8 mouse cellular contexts compared by ENCODE assay signal in the genomic region with DNA sequence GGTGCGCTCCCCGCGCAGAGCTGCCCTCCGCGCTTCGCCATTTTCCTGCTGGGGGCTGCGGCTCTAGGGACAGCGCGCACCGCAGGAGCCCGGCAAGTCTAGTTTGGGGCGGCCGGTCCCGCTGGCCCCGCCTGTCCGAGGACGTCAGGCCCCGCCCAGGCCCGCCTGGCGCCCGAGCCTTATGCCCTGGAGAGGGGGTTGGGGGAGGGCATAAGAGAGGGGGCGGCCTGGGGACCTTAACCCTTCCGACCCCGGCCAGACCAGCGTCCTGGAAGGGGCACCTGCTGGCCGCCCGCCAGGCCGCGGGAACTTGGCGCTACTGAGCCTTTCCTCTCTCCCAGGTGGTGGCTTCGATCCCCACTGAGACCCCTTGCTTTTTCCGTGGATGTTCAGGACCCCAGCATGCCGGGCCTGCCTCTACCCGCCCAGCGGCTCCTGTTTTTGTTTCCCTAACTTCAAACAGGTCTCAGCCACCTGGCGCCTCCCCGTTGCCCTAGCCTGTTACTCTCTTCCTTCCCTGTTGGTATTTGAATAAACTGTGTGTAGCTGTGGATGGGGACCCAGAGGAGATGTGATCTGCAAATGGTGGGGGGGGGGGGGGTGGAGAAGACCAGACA. TPM values are rescaled to one million over a fixed set of nuclear protein-coding genes. Genes with fewer than 3 reads are reported as not detected.
DNase-seq lines count a peak whose midpoint lies in the region; ATAC-seq lines count a peak whose summit lies in the region.

Lama5 (minus strand) TSS at position 98 of the 617 bp plus-strand sequence.

- H3K4me3 ChIP-seq in heart, embryonic 11.5 days (ENCODE audit: low read depth, low read length) = peak within 1 kb of the TSS; percentile 70
- H3K4me3 ChIP-seq in kidney, embryonic 14.5 days (ENCODE audit: low read length) = peak within 1 kb of the TSS; percentile 64
- H3K4me3 ChIP-seq in stomach, embryonic 15.5 days (replicated peaks) = peak within 1 kb of the TSS; percentile 72

- H3K9me3 ChIP-seq in heart, embryonic 11.5 days (replicated peaks; ENCODE audit: control insufficient read depth, low read length) = no peaks in the 10 kb centered on the region
- H3K9me3 ChIP-seq in kidney, embryonic 14.5 days (ENCODE audit: control insufficient read depth, low read length) = no peaks in the 10 kb centered on the region
- H3K9me3 ChIP-seq in stomach, embryonic 15.5 days = no peaks in the 10 kb centered on the region

- peak within 1 kb of the TSS; percentile 54 for H3K27ac ChIP-seq in heart, embryonic 11.5 days (ENCODE audit: low read depth, low read length)
- H3K27ac ChIP-seq in kidney, embryonic 14.5 days (ENCODE audit: low read depth, low read length) = peak within 1 kb of the TSS; percentile 48; the same call in 1 of the 2 replicates
- peak within 1 kb of the TSS; percentile 85 for H3K27ac ChIP-seq in stomach, embryonic 15.5 days

- no peaks in the 10 kb centered on the region for H3K36me3 ChIP-seq in heart, embryonic 11.5 days (ENCODE audit: control insufficient read depth, insufficient read depth, low read length)
- H3K36me3 ChIP-seq in kidney, embryonic 14.5 days (ENCODE audit: control insufficient read depth, insufficient read depth, low read length) = no peaks in the 10 kb centered on the region
- H3K36me3 ChIP-seq in stomach, embryonic 15.5 days = no peaks in the 10 kb centered on the region

- H3K4me2 ChIP-seq in heart, embryonic 11.5 days = peak within 1 kb of the TSS; percentile 98
- peak within 1 kb of the TSS; percentile 95 for H3K4me2 ChIP-seq in kidney, embryonic 14.5 days (replicated peaks; ENCODE audit: low read depth, low read length)
- peak within 1 kb of the TSS; percentile 97 for H3K4me2 ChIP-seq in stomach, embryonic 15.5 days

- WGBS in heart, embryonic 11.5 days (ENCODE audit: insufficient replicate concordance) = under 1% methylated on average over 37 of the region's 37 CpGs
- under 1% methylated on average over 36 of the region's 37 CpGs for WGBS in kidney, embryonic 14.5 days
- WGBS in stomach, embryonic 15.5 days = under 1% methylated on average over 36 of the region's 37 CpGs

- DNase-seq in right cerebral cortex, postnatal 4 days = peak; percentile 36
- DNase-seq in right cerebral cortex, postnatal 14 days = no peak
- peak; percentile 87 for DNase-seq in embryo, embryonic 9.5 days (ENCODE audit: extremely low spot score)
- peak; percentile 89 for DNase-seq in lung, postnatal 10 days
- no peak for DNase-seq in spleen, postnatal 10 days (ENCODE audit: low spot score in 2 of 2)

- peaks cover 41% of the 10 kb centered on the region for H3K4me1 ChIP-seq in heart, embryonic 11.5 days (ENCODE audit: control insufficient read depth, insufficient read depth, low read length)
- peaks cover 37% of the 10 kb centered on the region for H3K4me1 ChIP-seq in kidney, embryonic 14.5 days (ENCODE audit: control insufficient read depth, insufficient read depth, low read length)
- H3K4me1 ChIP-seq in stomach, embryonic 15.5 days = peaks cover 65% of the 10 kb centered on the region

- peak; percentile 65 for ATAC-seq in heart, embryonic 11.5 days (replicated peaks; ENCODE audit: insufficient number of reproducible peaks, low FRiP score, low TSS enrichment)
- ATAC-seq in kidney, embryonic 14.5 days (ENCODE audit: low FRiP score, low TSS enrichment) = peak; percentile 76
- peak; percentile 74 for ATAC-seq in stomach, embryonic 15.5 days (ENCODE audit: insufficient read depth, low FRiP score, low read depth)

- peak within 1 kb of the TSS; percentile 76 for H3K9ac ChIP-seq in heart, embryonic 11.5 days (ENCODE audit: low read depth, low read length)
- H3K9ac ChIP-seq in kidney, embryonic 14.5 days (ENCODE audit: low read depth, low read length) = peak within 1 kb of the TSS; percentile 67
- peak within 1 kb of the TSS; percentile 47 for H3K9ac ChIP-seq in stomach, embryonic 15.5 days

- H3K27me3 ChIP-seq in heart, embryonic 11.5 days (ENCODE audit: control insufficient read depth, insufficient read depth, low read length) = peaks cover 8% of the 10 kb centered on the region
- peaks cover 21% of the 10 kb centered on the region for H3K27me3 ChIP-seq in kidney, embryonic 14.5 days (ENCODE audit: control insufficient read depth, insufficient read depth, low read length)
- peaks cover 8% of the 10 kb centered on the region; the same call in 1 of the 2 replicates for H3K27me3 ChIP-seq in stomach, embryonic 15.5 days (replicated peaks)

RNA-seq across cellular contexts. Expression of gene Lama5, which starts in this region (rescaled TPM):
- 24.0 and 27.5 TPM in 2 replicates for polyA plus RNA-seq in heart, embryonic 11.5 days (2014; fragmentation: Nextera tagmentation; extraction: Ambion mirVana)
- 43.1 and 54.1 TPM in 2 replicates for polyA plus RNA-seq in kidney, embryonic 14.5 days (2014; fragmentation: Nextera tagmentation; extraction: Ambion mirVana)
- 45.6 and 47.5 TPM in 2 replicates for polyA plus RNA-seq in stomach, embryonic 15.5 days (2015; fragmentation: Nextera tagmentation; extraction: Ambion mirVana)

Comparison
In these comparisons a context has a peak if more than half of its experiments do, and no peak if none do; other contexts are left out.
1. DNase-seq: peak in right cerebral cortex, postnatal 4 days (single experiment), embryo, embryonic 9.5 days (single experiment) and lung, postnatal 10 days (single experiment); none in right cerebral cortex, postnatal 14 days (single experiment) and spleen, postnatal 10 days (0 of 2).
2. Peak in every context shown above with its lines, with median percentiles within 50 percentile points of each other: ATAC-seq, H3K27ac ChIP-seq, H3K4me2 ChIP-seq, H3K4me3 ChIP-seq and H3K9ac ChIP-seq.